Mouse (Mus musculus) urinary bladder, postnatal 25 days (tissue): ENCODE measurements around the gene Gm17657.
"Not testable (repeated sequence)": the region's sequence is repeated elsewhere in the genome, so short reads cannot be mapped to it uniquely, and the experiment has no call there.

Experiments used
- DNase-seq: peaks from one replicate; pipeline ENCODE4 v3.0.0; 2022; ENCODE audit warnings: low spot score

The Gm17657 gene

GRCm38 (mm10) chr17:29545241-29545640 is 4.2 kb downstream of the Gm17657 start:
- DNase-seq = no peak

- no peak for DNase-seq
Observed at GRCm38 (mm10) chr17:29544064-29544463, 5.4 kb downstream of the Gm17657 start.

GRCm38 (mm10) chr17:29542831-29543690 is 6.4 kb downstream of the Gm17657 start:
- no peak for DNase-seq

GRCm38 (mm10) chr17:29541419-29541818 is 8.0 kb downstream of the Gm17657 start:
- peak; percentile 37 for DNase-seq

- DNase-seq = no peak
Observed at GRCm38 (mm10) chr17:29540426-29540825, 9.0 kb downstream of the Gm17657 start.

GRCm38 (mm10) chr17:29533866-29534265 is 15.6 kb downstream of the Gm17657 start:
- DNase-seq = no peak

GRCm38 (mm10) chr17:29531757-29532384 is 17.6 kb downstream of the Gm17657 start:
- DNase-seq = no peak

GRCm38 (mm10) chr17:29531278-29531677 is 18.2 kb downstream of the Gm17657 start:
- no peak for DNase-seq

GRCm38 (mm10) chr17:29530508-29530907 is 18.9 kb downstream of the Gm17657 start:
- DNase-seq = no peak

GRCm38 (mm10) chr17:29528568-29529187 is 20.8 kb downstream of the Gm17657 start:
- no peak for DNase-seq

GRCm38 (mm10) chr17:29525613-29526012 is 23.8 kb downstream of the Gm17657 start:
- DNase-seq = no peak

- DNase-seq = no peak
Observed at GRCm38 (mm10) chr17:29519731-29520130, 29.7 kb downstream of the Gm17657 start.

- not testable (repeated sequence) for DNase-seq
Observed at GRCm38 (mm10) chr17:29518665-29519064, 30.8 kb downstream of the Gm17657 start.

- DNase-seq = peak; percentile 70
Observed at GRCm38 (mm10) chr17:29514435-29514834, 35.0 kb downstream of the Gm17657 start.

- DNase-seq = peak; percentile 41
Observed at GRCm38 (mm10) chr17:29513044-29513730, 36.3 kb downstream of the Gm17657 start.

- no peak for DNase-seq
Observed at GRCm38 (mm10) chr17:29510691-29511090, 38.7 kb downstream of the Gm17657 start.

GRCm38 (mm10) chr17:29508927-29509608 is 40.4 kb downstream of the Gm17657 start:
- no peak for DNase-seq

- DNase-seq = no peak
Observed at GRCm38 (mm10) chr17:29503700-29504099, 45.7 kb downstream of the Gm17657 start.

GRCm38 (mm10) chr17:29502669-29503665 is 46.5 kb downstream of the Gm17657 start:
- no peak for DNase-seq

GRCm38 (mm10) chr17:29502005-29502668 is 47.3 kb downstream of the Gm17657 start:
- no peak for DNase-seq
